ENCODE assay signal across 8 mouse cellular contexts in genomic region chr12:101028954-101029731, GRCm38 (mm10). TPM values are rescaled to one million over a fixed set of nuclear protein-coding genes. Genes with fewer than 3 reads are reported as not detected.
DNase-seq lines count a peak whose midpoint lies in the region; ATAC-seq and TF ChIP-seq lines count a peak whose summit lies in the region.

TSS of gene Ccdc88c (minus strand) at chr12:101029056.

- H3K36me3 ChIP-seq in heart, embryonic 11.5 days (ENCODE audit: control insufficient read depth, insufficient read depth, low read length), result no peaks in the 10 kb centered on the region
- H3K36me3 ChIP-seq in kidney, embryonic 15.5 days, result no peaks in the 10 kb centered on the region

- peak; percentile 78 for ATAC-seq in CD4-positive, CD25-positive, alpha-beta regulatory T cell, adult 4 months
- peak; percentile 78 for ATAC-seq in erythroblast, adult 5-6 weeks (replicated peaks; ENCODE audit: low FRiP score, poor library complexity, severe bottlenecking)
- peak; percentile 86 for ATAC-seq in heart, embryonic 11.5 days (replicated peaks; ENCODE audit: insufficient number of reproducible peaks, low FRiP score, low TSS enrichment)
- ATAC-seq in kidney, embryonic 15.5 days (replicated peaks; ENCODE audit: low FRiP score), result peak; percentile 92

- H3K27ac ChIP-seq in heart, embryonic 11.5 days (ENCODE audit: low read depth, low read length), result peak within 1 kb of the TSS; percentile 68
- peak within 1 kb of the TSS; percentile 94 for H3K27ac ChIP-seq in kidney, embryonic 15.5 days

- TF ChIP-seq CTCF in brain, embryonic 14.5 days (IDR thresholded peaks at IDR 0.05; ENCODE audit: borderline replicate concordance, extremely low read depth, insufficient read depth, insufficient read length), result peak; percentile 62

- H3K27me3 ChIP-seq in heart, embryonic 11.5 days (ENCODE audit: control insufficient read depth, insufficient read depth, low read length), result peaks cover 44% of the 10 kb centered on the region
- H3K27me3 ChIP-seq in kidney, embryonic 15.5 days, result peaks cover 9% of the 10 kb centered on the region

- WGBS in heart, embryonic 11.5 days (ENCODE audit: insufficient replicate concordance), result under 1% methylated on average over 49 of the region's 56 CpGs
- under 1% methylated on average over 51 of the region's 56 CpGs for WGBS in kidney, embryonic 15.5 days

- no peaks in the 10 kb centered on the region for H3K9me3 ChIP-seq in heart, embryonic 11.5 days (replicated peaks; ENCODE audit: control insufficient read depth, low read length)
- H3K9me3 ChIP-seq in kidney, embryonic 15.5 days (replicated peaks), result no peaks in the 10 kb centered on the region

- TF ChIP-seq POLR2A in brain, embryonic 14.5 days (IDR thresholded peaks at IDR 0.05; ENCODE audit: borderline replicate concordance, extremely low read depth, insufficient read depth, insufficient read length, poor library complexity, severe bottlenecking), result peak; percentile 5; the same call in 1 of the 2 replicates

- H3K9ac ChIP-seq in heart, embryonic 11.5 days (ENCODE audit: low read depth, low read length), result peak within 1 kb of the TSS; percentile 77
- peak within 1 kb of the TSS; percentile 68 for H3K9ac ChIP-seq in kidney, embryonic 15.5 days

- peak within 1 kb of the TSS; percentile 98 for H3K4me2 ChIP-seq in heart, embryonic 11.5 days
- peak within 1 kb of the TSS; percentile 95 for H3K4me2 ChIP-seq in kidney, embryonic 15.5 days

- DNase-seq in brain, embryonic 14.5 days (ENCODE audit: low read depth), result peak; percentile 95
- DNase-seq in liver, result peak; percentile 93
- DNase-seq in monocyte, adult 2 months (ENCODE audit: low read depth in 1 of 2, low spot score in 2 of 2), result peak; percentile 57 to 77
- peak; percentile 92 to 96 for DNase-seq in spleen, postnatal 4 days (ENCODE audit: low spot score in 2 of 2)

- peaks cover 9% of the 10 kb centered on the region for H3K4me1 ChIP-seq in heart, embryonic 11.5 days (ENCODE audit: control insufficient read depth, insufficient read depth, low read length)
- peaks cover 47% of the 10 kb centered on the region for H3K4me1 ChIP-seq in kidney, embryonic 15.5 days

- H3K4me3 ChIP-seq in heart, embryonic 11.5 days (ENCODE audit: low read depth, low read length), result peak within 1 kb of the TSS; percentile 70
- peak within 1 kb of the TSS; percentile 69 for H3K4me3 ChIP-seq in kidney, embryonic 15.5 days (replicated peaks)

RNA-seq across cellular contexts. Expression of gene Ccdc88c, which starts in this region (rescaled TPM):
- 100 to 1,000 TPM in 1 of 2 experiments, 10 to 100 TPM in 1; 89.5 to 106 TPM for polyA plus RNA-seq in CD4-positive, CD25-positive, alpha-beta regulatory T cell, adult 4 months (2017; shearing (Covaris generic))
- polyA plus RNA-seq in brain, embryonic 14.5 days (2012; rRNA removed), result 24.1 and 31.6 TPM in 2 replicates
- 56.1 and 68.1 TPM in 2 replicates for total RNA-seq in erythroblast, adult 5-6 weeks (2015; ENCODE audit: low replicate concordance)
- total RNA-seq in erythroblast, adult 5-6 weeks (2017; ENCODE audit: low replicate concordance), result 180 TPM in 2 replicates
- 2.0 and 3.1 TPM in 2 replicates for polyA plus RNA-seq in heart, embryonic 11.5 days (2014; fragmentation: Nextera tagmentation; extraction: Ambion mirVana)
- 12.5 and 12.7 TPM in 2 replicates for polyA plus RNA-seq in kidney, embryonic 15.5 days (2015; fragmentation: Nextera tagmentation; extraction: Ambion mirVana)

Comparison
In these comparisons a context has a peak if more than half of its experiments do, and no peak if none do; other contexts are left out.
1. Peak in every context shown above with its lines: DNase-seq, ATAC-seq, H3K4me3 ChIP-seq and H3K27ac ChIP-seq.